Mouse (Mus musculus): ENCODE measurements around the gene Nr2e1. TPM values are rescaled to one million over a fixed set of nuclear protein-coding genes. Genes with fewer than 3 reads are reported as not detected.

The Nr2e1 gene
- polyA plus RNA-seq, 1 experiment from 2014 or later, result not detected

GRCm38 (mm10) chr10:42591185-42591992 lies 8.0 kb upstream of the Nr2e1 start:
- no peak for ATAC-seq (ENCODE audit: low read depth)

GRCm38 (mm10) chr10:42590261-42591184 lies 7.1 kb upstream of the Nr2e1 start:
- H3K4me1 ChIP-seq (ENCODE audit: control insufficient read depth, low read depth, low read length), result no peaks in the 10 kb centered on the region; the same call in none of the 2 replicates
- H3K27me3 ChIP-seq (ENCODE audit: control insufficient read depth, insufficient read depth, low read depth, low read length), result peaks cover 97% of the 10 kb centered on the region
- no peak overlapping the region for H3K27ac ChIP-seq (ENCODE audit: low read length)
- 4% methylated on average over 19 of the region's 19 CpGs for WGBS (ENCODE audit: insufficient replicate concordance)
- H3K9ac ChIP-seq (ENCODE audit: low read depth, low read length), result no peak overlapping the region
- no peak for ATAC-seq (ENCODE audit: low read depth)
- H3K36me3 ChIP-seq (ENCODE audit: control insufficient read depth, insufficient read depth), result no peaks in the 10 kb centered on the region
- no peak overlapping the region for H3K4me2 ChIP-seq (ENCODE audit: low read depth, low read length)
- H3K4me3 ChIP-seq (ENCODE audit: low read depth, low read length), result no peak overlapping the region
- H3K9me3 ChIP-seq (replicated peaks; ENCODE audit: control insufficient read depth, low read length), result no peaks in the 10 kb centered on the region

More at GRCm38 (mm10) chr10:42591185-42591992, 8.0 kb upstream of the Nr2e1 start:
- H3K9me3 ChIP-seq (replicated peaks; ENCODE audit: control insufficient read depth, low read length), result no peaks in the 10 kb centered on the region
- H3K4me2 ChIP-seq (ENCODE audit: low read depth, low read length), result peak overlapping the region; percentile 7
- H3K27ac ChIP-seq (ENCODE audit: low read length), result no peak overlapping the region
- peak overlapping the region; percentile 17; the same call in 1 of the 2 replicates for H3K4me3 ChIP-seq (ENCODE audit: low read depth, low read length)
- under 1% methylated on average over 67 of the region's 67 CpGs for WGBS (ENCODE audit: insufficient replicate concordance)
- H3K36me3 ChIP-seq (ENCODE audit: control insufficient read depth, insufficient read depth), result no peaks in the 10 kb centered on the region
- H3K27me3 ChIP-seq (ENCODE audit: control insufficient read depth, insufficient read depth, low read depth, low read length), result peaks cover 94% of the 10 kb centered on the region
- no peak overlapping the region for H3K9ac ChIP-seq (ENCODE audit: low read depth, low read length)
- no peaks in the 10 kb centered on the region; the same call in none of the 2 replicates for H3K4me1 ChIP-seq (ENCODE audit: control insufficient read depth, low read depth, low read length)

DNA sequence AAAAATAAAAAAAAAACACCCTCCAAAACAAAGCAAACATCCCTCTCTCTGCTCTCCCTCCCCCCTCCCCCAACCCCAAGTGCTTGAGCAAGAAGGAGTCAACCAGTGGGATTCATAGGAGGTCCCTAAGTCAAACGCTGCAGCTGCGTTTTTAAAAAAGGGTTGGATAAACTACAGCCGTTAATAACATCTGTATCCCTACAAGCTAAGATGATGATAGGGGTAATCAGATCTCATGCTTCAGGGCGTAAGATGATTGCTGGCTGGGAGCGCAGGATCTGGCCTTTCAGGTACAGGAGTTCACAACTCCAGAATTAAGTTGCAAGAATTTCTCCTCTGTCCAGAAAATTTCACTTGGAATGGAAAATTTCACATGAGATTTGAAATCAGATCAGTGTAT lies 6.1 kb upstream of the Nr2e1 start:
- H3K4me1 ChIP-seq (ENCODE audit: control insufficient read depth, low read depth, low read length), result no peaks in the 10 kb centered on the region; the same call in none of the 2 replicates
- H3K27ac ChIP-seq (ENCODE audit: low read length), result no peak overlapping the region
- peaks cover 99% of the 10 kb centered on the region for H3K27me3 ChIP-seq (ENCODE audit: control insufficient read depth, insufficient read depth, low read depth, low read length)
- H3K36me3 ChIP-seq (ENCODE audit: control insufficient read depth, insufficient read depth), result no peaks in the 10 kb centered on the region
- WGBS (ENCODE audit: insufficient replicate concordance), result 5% methylated on average over 5 of the region's 5 CpGs
- H3K4me3 ChIP-seq (ENCODE audit: low read depth, low read length), result no peak overlapping the region
- H3K9ac ChIP-seq (ENCODE audit: low read depth, low read length), result no peak overlapping the region
- no peak for ATAC-seq (ENCODE audit: low read depth)
- H3K4me2 ChIP-seq (ENCODE audit: low read depth, low read length), result no peak overlapping the region
- no peaks in the 10 kb centered on the region for H3K9me3 ChIP-seq (replicated peaks; ENCODE audit: control insufficient read depth, low read length)

GRCm38 (mm10) chr10:42587961-42588750 lies 4.7 kb upstream of the Nr2e1 start:
- no peak overlapping the region for H3K4me3 ChIP-seq (ENCODE audit: low read depth, low read length)
- H3K4me1 ChIP-seq (ENCODE audit: control insufficient read depth, low read depth, low read length), result no peaks in the 10 kb centered on the region; the same call in none of the 2 replicates
- no peak overlapping the region for H3K9ac ChIP-seq (ENCODE audit: low read depth, low read length)
- peaks cover 99% of the 10 kb centered on the region for H3K27me3 ChIP-seq (ENCODE audit: control insufficient read depth, insufficient read depth, low read depth, low read length)
- no peak for ATAC-seq (ENCODE audit: low read depth)
- H3K36me3 ChIP-seq (ENCODE audit: control insufficient read depth, insufficient read depth), result no peaks in the 10 kb centered on the region
- H3K27ac ChIP-seq (ENCODE audit: low read length), result no peak overlapping the region
- 3% methylated on average over 8 of the region's 8 CpGs for WGBS (ENCODE audit: insufficient replicate concordance)
- H3K4me2 ChIP-seq (ENCODE audit: low read depth, low read length), result no peak overlapping the region
- H3K9me3 ChIP-seq (replicated peaks; ENCODE audit: control insufficient read depth, low read length), result no peaks in the 10 kb centered on the region

DNA sequence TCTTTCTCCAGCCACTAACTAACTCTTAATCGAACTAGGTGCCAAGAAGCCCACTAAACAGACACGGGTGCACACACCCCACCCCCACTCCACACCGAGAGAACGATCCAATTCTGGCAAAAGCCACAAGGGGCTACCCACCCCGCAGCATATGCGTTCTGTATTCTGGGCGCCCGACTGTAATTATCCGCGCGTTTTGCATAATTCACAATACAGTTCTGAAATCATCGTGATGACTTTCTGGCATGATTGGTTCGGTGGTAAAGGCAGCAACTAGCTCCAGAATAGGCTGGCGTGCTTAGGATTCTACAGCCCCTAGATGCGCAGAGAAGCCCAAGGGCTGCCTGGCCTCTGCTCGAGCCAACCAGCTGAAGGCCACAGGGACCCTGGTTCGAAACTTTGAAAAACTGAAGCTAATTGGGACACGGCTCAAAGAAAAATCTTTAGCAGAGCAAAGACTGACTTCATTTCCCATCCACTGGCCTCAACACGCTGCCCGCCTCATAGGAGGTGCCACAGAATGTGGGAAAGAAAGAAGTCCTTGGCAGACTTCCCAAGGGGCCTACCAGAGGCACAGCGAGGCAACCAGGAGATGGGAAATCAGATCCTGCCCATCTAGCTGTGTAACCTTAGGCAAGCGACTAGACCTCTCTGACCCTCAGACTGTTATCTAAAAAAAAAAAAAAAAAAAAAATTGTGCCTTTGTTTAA lies 2.3 kb upstream of the Nr2e1 start:
- Histone ChIP-seq H3K4me1 (ENCODE audit: control insufficient read depth, low read depth, low read length) (no peaks in the 10 kb centered on the region), H3K9ac (ENCODE audit: low read depth, low read length) (no peak overlapping the region), H3K27ac (ENCODE audit: low read length) (no peak overlapping the region), H3K9me3 (replicated peaks; ENCODE audit: control insufficient read depth, low read length) (no peaks in the 10 kb centered on the region), H3K36me3 (ENCODE audit: control insufficient read depth, insufficient read depth) (no peaks in the 10 kb centered on the region), H3K4me2 (ENCODE audit: low read depth, low read length) (no peak overlapping the region), H3K27me3 (ENCODE audit: control insufficient read depth, insufficient read depth, low read depth, low read length) (peaks cover 99% of the 10 kb centered on the region), H3K4me3 (ENCODE audit: low read depth, low read length) (no peak overlapping the region)
- no peak for ATAC-seq (ENCODE audit: low read depth)
- 7% methylated on average over 22 of the region's 22 CpGs for WGBS (ENCODE audit: insufficient replicate concordance)

GRCm38 (mm10) chr10:42585156-42585555 lies 1.7 kb upstream of the Nr2e1 start:
- no peak for ATAC-seq (ENCODE audit: low read depth)
- peaks cover 99% of the 10 kb centered on the region for H3K27me3 ChIP-seq (ENCODE audit: control insufficient read depth, insufficient read depth, low read depth, low read length)
- H3K4me2 ChIP-seq (ENCODE audit: low read depth, low read length), result no peak overlapping the region
- WGBS (ENCODE audit: insufficient replicate concordance), result 2% methylated on average over 8 of the region's 8 CpGs
- H3K36me3 ChIP-seq (ENCODE audit: control insufficient read depth, insufficient read depth), result no peaks in the 10 kb centered on the region
- no peaks in the 10 kb centered on the region for H3K9me3 ChIP-seq (replicated peaks; ENCODE audit: control insufficient read depth, low read length)
- H3K27ac ChIP-seq (ENCODE audit: low read length), result no peak overlapping the region
- no peak overlapping the region for H3K4me3 ChIP-seq (ENCODE audit: low read depth, low read length)
- no peak overlapping the region for H3K9ac ChIP-seq (ENCODE audit: low read depth, low read length)
- no peaks in the 10 kb centered on the region for H3K4me1 ChIP-seq (ENCODE audit: control insufficient read depth, low read depth, low read length)

GRCm38 (mm10) chr10:42584436-42584983 lies 1.1 kb upstream of the Nr2e1 start:
- no peak for ATAC-seq (ENCODE audit: low read depth)
- H3K4me1 ChIP-seq (ENCODE audit: control insufficient read depth, low read depth, low read length), result no peaks in the 10 kb centered on the region; the same call in 1 of the 2 replicates
- H3K4me3 ChIP-seq (ENCODE audit: low read depth, low read length), result no peak overlapping the region
- WGBS (ENCODE audit: insufficient replicate concordance), result 2% methylated on average over 37 of the region's 37 CpGs
- no peaks in the 10 kb centered on the region for H3K36me3 ChIP-seq (ENCODE audit: control insufficient read depth, insufficient read depth)
- no peak overlapping the region for H3K4me2 ChIP-seq (ENCODE audit: low read depth, low read length)
- no peak overlapping the region for H3K27ac ChIP-seq (ENCODE audit: low read length)
- peaks cover 99% of the 10 kb centered on the region for H3K27me3 ChIP-seq (ENCODE audit: control insufficient read depth, insufficient read depth, low read depth, low read length)
- H3K9ac ChIP-seq (ENCODE audit: low read depth, low read length), result no peak overlapping the region
- H3K9me3 ChIP-seq (replicated peaks; ENCODE audit: control insufficient read depth, low read length), result no peaks in the 10 kb centered on the region
